Mouse (Mus musculus) limb, embryonic 10.5 days (tissue): ENCODE measurements around the gene Ftsj3. TPM values are rescaled to one million over a fixed set of nuclear protein-coding genes. Genes with fewer than 3 reads are reported as not detected.
"Not testable (repeated sequence)": the region's sequence is repeated elsewhere in the genome, so short reads cannot be mapped to it uniquely, and the experiment has no call there.

Experiments
- DNase-seq: peaks from one replicate; pipeline ENCODE4 v3.0.0-alpha.2; 2017; ENCODE audit warnings: low spot score
- H3K27ac ChIP-seq: fragments of 300-500 bp; sonication (generic); 2 replicates; pipeline ENCODE4 v1.5.1; 2016; ENCODE audit warnings: mild to moderate bottlenecking
- H3K27me3 ChIP-seq: fragments of 300-500 bp; sonication (generic); 2 replicates; pipeline ENCODE4 v1.6.1; 2016; ENCODE audit warnings: low read depth, mild to moderate bottlenecking; ENCODE audit not compliant: poor library complexity, severe bottlenecking
- H3K36me3 ChIP-seq: fragments of 300-500 bp; sonication (generic); 2 replicates; pipeline ENCODE4 v1.6.1; 2016; ENCODE audit warnings: mild to moderate bottlenecking, moderate library complexity
- H3K4me1 ChIP-seq: fragments of 300-500 bp; sonication (generic); 2 replicates; pipeline ENCODE4 v1.6.1; 2016
- H3K4me3 ChIP-seq: fragments of 300-500 bp; sonication (generic); 2 replicates; pipeline ENCODE4 v1.5.1; 2016; ENCODE audit warnings: mild to moderate bottlenecking, moderate library complexity
- H3K9me3 ChIP-seq: fragments of 300-500 bp; sonication (generic); replicated peaks from 2 replicates; pipeline ENCODE4 v1.6.1; 2016; ENCODE audit warnings: mild to moderate bottlenecking
- WGBS: fragments of 180-500 bp; shearing (Covaris S2); methylation state at CpG from one replicate; pipeline ENCODE4 v1.1.7; 2016; 5-methylcytosine and 5-hydroxymethylcytosine counted together
- polyA plus RNA-seq: library from polyadenylated mRNA; unstranded; fragments of >200 nt; fragmentation: Nextera tagmentation; extraction: Ambion mirVana; gene quantifications from 2 replicates; pipeline ENCODE4 v1.2.1, GENCODE M21; 2016

Ftsj3 gene
- polyA plus RNA-seq, 1 experiment from 2014 or later: 85.6 TPM

- Histone ChIP-seq H3K27ac (peak overlapping the region; percentile 93), H3K4me1 (peaks cover 22% of the 10 kb centered on the region), H3K36me3 (peaks cover 42% of the 10 kb centered on the region), H3K4me3 (peak overlapping the region; percentile 74), H3K27me3 (no peaks in the 10 kb centered on the region), H3K9me3 (no peaks in the 10 kb centered on the region)
- no peak for DNase-seq
- 31% methylated on average over 7 of the region's 7 CpGs for WGBS
Observed at GRCm38 (mm10) chr11:106215450-106215859, 40.4 kb downstream of the Ftsj3 start.

GRCm38 (mm10) chr11:106214856-106215255 is 41.0 kb downstream of the Ftsj3 start:
- no peak overlapping the region for H3K27ac ChIP-seq
- WGBS: 90% methylated on average over 5 of the region's 5 CpGs
- H3K36me3 ChIP-seq: peaks cover 44% of the 10 kb centered on the region
- no peak for DNase-seq
- no peaks in the 10 kb centered on the region for H3K27me3 ChIP-seq
- H3K4me1 ChIP-seq: peaks cover 22% of the 10 kb centered on the region
- H3K9me3 ChIP-seq: no peaks in the 10 kb centered on the region
- H3K4me3 ChIP-seq: peak overlapping the region; percentile 74

GRCm38 (mm10) chr11:106212771-106213170 is 43.1 kb downstream of the Ftsj3 start:
- no peaks in the 10 kb centered on the region for H3K27me3 ChIP-seq
- WGBS: 91% methylated on average over 8 of the region's 8 CpGs

GRCm38 (mm10) chr11:106202123-106202465 is 53.8 kb downstream of the Ftsj3 start, which contains the start of gene Strada:
Gene Strada (minus strand): TSS chr11:106202168.
- 88% methylated on average over 5 of the region's 5 CpGs for WGBS
- H3K36me3 ChIP-seq: peaks cover 92% of the 10 kb centered on the region
- DNase-seq: no peak
- H3K27ac ChIP-seq: no peak within 1 kb of the TSS
- H3K4me3 ChIP-seq: no peak within 1 kb of the TSS
- H3K4me1 ChIP-seq: no peaks in the 10 kb centered on the region
- no peaks in the 10 kb centered on the region for H3K27me3 ChIP-seq
- no peaks in the 10 kb centered on the region for H3K9me3 ChIP-seq

More at GRCm38 (mm10) chr11:106212771-106213170, 43.1 kb downstream of the Ftsj3 start:
- no peak overlapping the region for H3K27ac ChIP-seq
- no peak for DNase-seq
- no peak overlapping the region for H3K4me3 ChIP-seq
- H3K36me3 ChIP-seq: peaks cover 61% of the 10 kb centered on the region
- peaks cover 11% of the 10 kb centered on the region for H3K4me1 ChIP-seq
- H3K9me3 ChIP-seq: no peaks in the 10 kb centered on the region

GRCm38 (mm10) chr11:106201337-106202122 is 54.3 kb downstream of the Ftsj3 start:
- no peak for DNase-seq
- H3K4me3 ChIP-seq: no peak overlapping the region
- no peaks in the 10 kb centered on the region for H3K9me3 ChIP-seq
- H3K27me3 ChIP-seq: no peaks in the 10 kb centered on the region
- H3K4me1 ChIP-seq: no peaks in the 10 kb centered on the region
- 95% methylated on average over 19 of the region's 19 CpGs for WGBS
- no peak overlapping the region for H3K27ac ChIP-seq
- peaks cover 92% of the 10 kb centered on the region for H3K36me3 ChIP-seq

- Histone ChIP-seq H3K9me3 (no peaks in the 10 kb centered on the region), H3K36me3 (peaks cover 89% of the 10 kb centered on the region), H3K4me3 (no peak overlapping the region), H3K27ac (no peak overlapping the region), H3K27me3 (no peaks in the 10 kb centered on the region), H3K4me1 (no peaks in the 10 kb centered on the region)
- DNase-seq: no peak
- 82% methylated on average over 6 of the region's 6 CpGs for WGBS
Observed at GRCm38 (mm10) chr11:106200756-106201155, 55.1 kb downstream of the Ftsj3 start.

GRCm38 (mm10) chr11:106199997-106200396 is 55.9 kb downstream of the Ftsj3 start:
- H3K9me3 ChIP-seq, DNase-seq, H3K4me3 ChIP-seq, H3K27me3 ChIP-seq, H3K27ac ChIP-seq, H3K4me1 ChIP-seq: not testable (repeated sequence)
- 95% methylated on average over 7 of the region's 7 CpGs for WGBS
- peaks cover 82% of the 10 kb centered on the region for H3K36me3 ChIP-seq

Other genes starting within 250 kb of the Ftsj3 start
- gene Kcnh6, start 248.0 kb downstream of the Ftsj3 start, polyA plus RNA-seq: 0.24 and 0.36 TPM in 2 replicates
- gene Dcaf7, start 219.2 kb downstream of the Ftsj3 start, polyA plus RNA-seq: 85.5 and 95.1 TPM in 2 replicates
- gene Taco1, start 190.0 kb downstream of the Ftsj3 start, polyA plus RNA-seq: 14.3 and 14.6 TPM in 2 replicates
- 21.6 and 23.3 TPM in 2 replicates for gene Map3k3, start 171.5 kb downstream of the Ftsj3 start, polyA plus RNA-seq
- 1.0 TPM in 1 of 2 replicates, not detected in the other for gene Gm10840, start 95.2 kb downstream of the Ftsj3 start, polyA plus RNA-seq
- 603 and 638 TPM in 2 replicates for gene Limd2, start 95.2 kb downstream of the Ftsj3 start, polyA plus RNA-seq
- gene Strada, start 53.9 kb downstream of the Ftsj3 start, polyA plus RNA-seq: 37.8 and 45.3 TPM in 2 replicates
- 57.4 and 60.1 TPM in 2 replicates for gene Ccdc47, start 39.7 kb downstream of the Ftsj3 start, polyA plus RNA-seq
- 94.9 and 108 TPM in 2 replicates for gene Ddx42, start 39.2 kb downstream of the Ftsj3 start, polyA plus RNA-seq
- gene Psmc5, start 75 bp upstream of the Ftsj3 start, polyA plus RNA-seq: 415 and 441 TPM in 2 replicates
- gene Smarcd2, start 16.9 kb upstream of the Ftsj3 start, polyA plus RNA-seq: 66.4 and 72.6 TPM in 2 replicates
- gene Tcam1, start 20.6 kb upstream of the Ftsj3 start, polyA plus RNA-seq: 0.18 and 0.36 TPM in 2 replicates
- gene Gh, start 45.8 kb upstream of the Ftsj3 start, polyA plus RNA-seq: not detected in 2 replicates
- gene Cd79b, start 58.7 kb upstream of the Ftsj3 start, polyA plus RNA-seq: 2.4 and 2.6 TPM in 2 replicates
- 0.03 TPM in 1 of 2 replicates, not detected in the other for gene Scn4a, start 97.2 kb upstream of the Ftsj3 start, polyA plus RNA-seq
- gene Prr29, start 109.4 kb upstream of the Ftsj3 start, polyA plus RNA-seq: not detected in 2 replicates
- gene Icam2, start 132.0 kb upstream of the Ftsj3 start, polyA plus RNA-seq: 21.8 and 24.7 TPM in 2 replicates
- 7.4 and 8.2 TPM in 2 replicates for gene Ern1, start 231.8 kb upstream of the Ftsj3 start, polyA plus RNA-seq